Mouse (Mus musculus): Measurements from ENCODE around the gene Cyb5d1.

The Cyb5d1 gene

GRCm38 (mm10) chr11:69395235-69395633, at the start of gene Cyb5d1, which contains the start of gene Naa38:
Gene Cyb5d1, minus strand, starts transcription at chr11:69395631.
Gene Naa38, plus strand, starts transcription at chr11:69395487.
- ChIA-PET CTCF (interaction anchor here in 2 of 4 experiments (0.8 to 1.7 kb wide), 7 partner anchors 15 to 233 kb away, joined by 3 to 6 read pairs (median 3); partner anchors contain the start of genes Trp53 (in 1 of the 2) and Wrap53 (in 1 of the 2)), POLR2A (interaction anchor here (0.6 to 5.0 kb wide), 58 partner anchors 8 to 526 kb away, joined by 3 to 43 read pairs (median 4); partner anchors contain the start of genes Trp53 (in 3 of the 4), Wrap53 (in 3 of the 4), Cntrob (in 2 of the 4) and Kcnab3 (in 2 of the 4))

GRCm38 (mm10) chr11:69443328-69443727, 47.9 kb upstream of the Cyb5d1 start:
- POLR2A ChIA-PET, result interaction anchor here in 3 of 4 experiments (0.5 to 1.2 kb wide), 5 partner anchors 11 to 120 kb away, joined by 3 to 4 read pairs (median 3); partner anchors contain the start of genes Cntrob (in 1 of the 3) and Trappc1 (in 1 of the 3)

GRCm38 (mm10) chr11:69437291-69437690, 41.9 kb upstream of the Cyb5d1 start:
- CTCF ChIA-PET, result interaction anchor here in 2 of 4 experiments (0.7 to 1.8 kb wide), 4 partner anchors 8 to 11 kb away, joined by 3 to 7 read pairs (median 4); no protein-coding TSS in a partner anchor
- POLR2A ChIA-PET, result interaction anchor here in 3 of 4 experiments (0.8 to 3.0 kb wide), 21 partner anchors 9 to 364 kb away, joined by 3 to 13 read pairs (median 4); partner anchors contain the start of genes Cntrob (in 1 of the 3), Cyb5d1 (in 1 of the 3), Kcnab3 (in 1 of the 3) and Naa38 (in 1 of the 3)

More at GRCm38 (mm10) chr11:69443328-69443727, 47.9 kb upstream of the Cyb5d1 start:
- CTCF ChIA-PET, result interaction anchor here in 3 of 4 experiments (0.8 to 1.2 kb wide), 3 partner anchors 11 to 254 kb away, joined by 3 to 4 read pairs (median 3); no protein-coding TSS in a partner anchor

GRCm38 (mm10) chr11:69433189-69433588, 37.8 kb upstream of the Cyb5d1 start:
- ChIA-PET CTCF (interaction anchor here (0.5 to 1.9 kb wide), 14 partner anchors 9 to 195 kb away, joined by 3 to 10 read pairs (median 5); partner anchors contain the start of genes Cyb5d1 (in 1 of the 4) and Naa38 (in 1 of the 4)), POLR2A (interaction anchor here in 3 of 4 experiments (0.6 to 2.1 kb wide), 15 partner anchors 10 to 247 kb away, joined by 3 to 12 read pairs (median 5); partner anchors contain the start of genes Cyb5d1 (in 1 of the 3) and Naa38 (in 1 of the 3))

GRCm38 (mm10) chr11:69432640-69432982, 37.2 kb upstream of the Cyb5d1 start:
- CTCF ChIA-PET, result interaction anchor here (0.5 to 1.9 kb wide), 46 partner anchors 9 to 441 kb away, joined by 3 to 11 read pairs (median 3); partner anchors contain the start of genes Cyb5d1 (in 1 of the 4), Kcnab3 (in 1 of the 4), Naa38 (in 1 of the 4) and Nlgn2 (in 1 of the 4)
- POLR2A ChIA-PET, result interaction anchor here in 3 of 4 experiments (0.6 to 2.1 kb wide), 37 partner anchors 11 to 482 kb away, joined by 3 to 12 read pairs (median 4); partner anchors contain the start of genes Cyb5d1 (in 3 of the 3), Naa38 (in 2 of the 3), Cntrob (in 1 of the 3) and Kcnab3 (in 1 of the 3)

GRCm38 (mm10) chr11:69431829-69432639, 36.6 kb upstream of the Cyb5d1 start:
- CTCF ChIA-PET, result interaction anchor here (0.5 to 1.9 kb wide), 43 partner anchors 8 to 440 kb away, joined by 3 to 11 read pairs (median 3); partner anchors contain the start of genes Cyb5d1 (in 1 of the 4), Kcnab3 (in 1 of the 4), Naa38 (in 1 of the 4) and Nlgn2 (in 1 of the 4)

GRCm38 (mm10) chr11:69430631-69431030, 35.2 kb upstream of the Cyb5d1 start:
- CTCF ChIA-PET, result no interaction called here
- POLR2A ChIA-PET, result interaction anchor here in 1 of 4 experiments (5.5 kb wide), 1 partner anchor 21 kb away, joined by 34 read pairs; no protein-coding TSS in a partner anchor

More at GRCm38 (mm10) chr11:69431829-69432639, 36.6 kb upstream of the Cyb5d1 start:
- POLR2A ChIA-PET, result interaction anchor here in 3 of 4 experiments (0.5 to 2.1 kb wide), 39 partner anchors 9 to 482 kb away, joined by 3 to 12 read pairs (median 4); partner anchors contain the start of genes Cyb5d1 (in 3 of the 3), Naa38 (in 2 of the 3), Cntrob (in 1 of the 3) and Kcnab3 (in 1 of the 3)

GRCm38 (mm10) chr11:69429313-69429712, 33.9 kb upstream of the Cyb5d1 start:
- ChIA-PET POLR2A (interaction anchor here (0.5 to 5.5 kb wide), 34 partner anchors 8 to 366 kb away, joined by 3 to 72 read pairs (median 6); partner anchors contain the start of genes Cyb5d1 (in 2 of the 4), Kdm6b (in 2 of the 4), Naa38 (in 2 of the 4) and Cntrob (in 1 of the 4)), CTCF (interaction anchor here in 3 of 4 experiments (0.6 to 2.4 kb wide), 9 partner anchors 8 to 540 kb away, joined by 3 to 15 read pairs (median 7); no protein-coding TSS in a partner anchor)

GRCm38 (mm10) chr11:69428751-69429150, 33.3 kb upstream of the Cyb5d1 start:
- POLR2A ChIA-PET, result interaction anchor here (0.5 to 5.5 kb wide), 41 partner anchors 9 to 365 kb away, joined by 3 to 72 read pairs (median 4); partner anchors contain the start of genes Cyb5d1 (in 2 of the 4), Kdm6b (in 2 of the 4), Naa38 (in 2 of the 4) and Cntrob (in 1 of the 4)
- CTCF ChIA-PET, result interaction anchor here in 3 of 4 experiments (0.6 to 2.4 kb wide), 14 partner anchors 9 to 541 kb away, joined by 3 to 15 read pairs (median 6); no protein-coding TSS in a partner anchor

GRCm38 (mm10) chr11:69426246-69426645, 30.8 kb upstream of the Cyb5d1 start:
- CTCF ChIA-PET, result interaction anchor here in 1 of 4 experiments (1.4 kb wide), 1 partner anchor 12 kb away, joined by 4 read pairs; no protein-coding TSS in a partner anchor
- POLR2A ChIA-PET, result interaction anchor here (0.5 to 5.5 kb wide), 18 partner anchors 8 to 353 kb away, joined by 3 to 72 read pairs (median 5); partner anchors contain the start of genes Cyb5d1 (in 1 of the 4), Kcnab3 (in 1 of the 4), Kdm6b (in 1 of the 4) and Naa38 (in 1 of the 4)

GRCm38 (mm10) chr11:69423885-69424284, 28.5 kb upstream of the Cyb5d1 start:
- POLR2A ChIA-PET, result interaction anchor here in 3 of 4 experiments (0.6 to 1.9 kb wide), 12 partner anchors 8 to 476 kb away, joined by 3 to 7 read pairs (median 3); no protein-coding TSS in a partner anchor
- CTCF ChIA-PET, result interaction anchor here in 3 of 4 experiments (0.6 to 1.0 kb wide), 3 partner anchors 8 to 172 kb away, joined by 3 to 5 read pairs (median 3); no protein-coding TSS in a partner anchor

GRCm38 (mm10) chr11:69422842-69423241, 27.4 kb upstream of the Cyb5d1 start:
- ChIA-PET CTCF (no interaction called here), POLR2A (interaction anchor here in 2 of 4 experiments (0.8 to 6.9 kb wide), 5 partner anchors 10 to 16 kb away, joined by 3 to 136 read pairs (median 4); no protein-coding TSS in a partner anchor)

- POLR2A ChIA-PET, result interaction anchor here in 3 of 4 experiments (0.6 to 6.9 kb wide), 19 partner anchors 10 to 826 kb away, joined by 3 to 136 read pairs (median 4); partner anchors contain the start of genes Trp53 (in 2 of the 3), Wrap53 (in 2 of the 3), Cntrob (in 1 of the 3) and Cyb5d1 (in 1 of the 3)
These were observed 25.9 kb upstream of the Cyb5d1 start for GRCm38 (mm10) chr11:69421131-69421977.

GRCm38 (mm10) chr11:69420554-69421000, 25.1 kb upstream of the Cyb5d1 start:
- CTCF ChIA-PET, result interaction anchor here in 2 of 4 experiments (0.8 to 3.7 kb wide), 3 partner anchors 8 to 12 kb away, joined by 4 to 10 read pairs (median 6); no protein-coding TSS in a partner anchor
- POLR2A ChIA-PET, result interaction anchor here in 3 of 4 experiments (0.6 to 6.9 kb wide), 24 partner anchors 7 to 347 kb away, joined by 3 to 136 read pairs (median 4); partner anchors contain the start of genes Trp53 (in 2 of the 3), Wrap53 (in 2 of the 3), Cntrob (in 1 of the 3) and Cyb5d1 (in 1 of the 3)

More at GRCm38 (mm10) chr11:69421131-69421977, 25.9 kb upstream of the Cyb5d1 start:
- CTCF ChIA-PET, result interaction anchor here in 1 of 4 experiments (0.6 to 3.7 kb wide), 5 partner anchors 7 to 165 kb away, joined by 3 to 10 read pairs (median 4); no protein-coding TSS in a partner anchor
